Mouse (Mus musculus) kidney, adult 10 weeks (tissue): ENCODE data around the gene Pdcd2l. TPM values are rescaled to one million over a fixed set of nuclear protein-coding genes. Genes with fewer than 3 reads are reported as not detected.

ENCODE experiments used
- polyA plus RNA-seq: library from polyadenylated mRNA; stranded (reverse); fragments of 350-450 nt; fragmentation: Illumina TruSeq; extraction: RNeasy Lipid Tissue Mini Kit (QIAGEN cat#74804); gene quantifications from one replicate; pipeline ENCODE4 v1.2.3, GENCODE M21; 2014; ENCODE audit warnings: low read depth, low replicate concordance

Pdcd2l gene
- polyA plus RNA-seq: 3.2 TPM

DNA sequence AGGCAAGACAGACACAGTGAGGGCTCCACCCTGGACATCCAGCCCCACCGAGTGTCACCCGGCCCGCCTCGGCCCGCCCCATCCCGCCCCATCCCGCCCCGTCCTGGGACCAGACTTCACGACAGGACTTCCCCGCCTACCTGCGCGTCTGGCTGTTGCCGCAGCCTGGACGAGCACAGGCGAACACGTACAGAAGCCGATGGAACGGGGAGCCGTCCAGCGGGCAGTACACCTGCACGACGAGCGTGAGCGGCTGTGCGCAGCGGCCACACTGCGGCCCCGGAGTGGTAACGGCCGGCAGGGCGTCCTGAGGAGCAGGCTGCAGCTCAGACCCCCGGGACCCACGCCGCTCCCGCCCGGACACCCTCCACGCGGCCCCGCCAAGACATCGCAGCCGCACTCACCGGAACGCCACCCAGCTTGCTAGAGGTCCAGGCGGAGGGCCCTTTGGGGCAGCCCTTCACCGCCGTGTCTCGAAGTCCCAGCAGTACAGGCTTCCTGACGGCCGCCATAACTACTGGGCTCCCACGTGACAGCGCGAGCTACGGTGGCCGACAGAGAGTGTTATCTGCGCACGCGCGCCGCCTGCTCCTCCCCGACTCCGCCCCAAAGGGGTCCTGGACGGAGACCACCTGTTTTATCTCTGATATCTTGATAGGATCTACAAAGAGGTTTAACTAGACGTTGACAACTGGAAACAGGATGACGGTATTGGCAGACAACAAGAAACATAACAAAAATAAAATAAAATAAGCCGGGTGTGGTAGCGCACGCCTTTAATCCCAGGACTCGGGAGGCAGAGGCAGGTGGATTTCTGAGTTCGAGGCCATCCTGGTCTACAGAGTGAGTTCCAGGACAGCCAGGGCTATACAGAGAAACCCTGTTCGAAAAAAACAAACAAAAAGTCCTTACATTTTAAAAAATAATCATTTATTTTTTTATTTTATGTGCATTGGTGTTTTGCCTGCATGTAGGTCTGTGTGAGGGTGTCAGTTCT, at the start of gene Pdcd2l:
TSS of gene Pdcd2l (minus strand) at position 530 of the 997 bp plus-strand sequence.

DNA sequence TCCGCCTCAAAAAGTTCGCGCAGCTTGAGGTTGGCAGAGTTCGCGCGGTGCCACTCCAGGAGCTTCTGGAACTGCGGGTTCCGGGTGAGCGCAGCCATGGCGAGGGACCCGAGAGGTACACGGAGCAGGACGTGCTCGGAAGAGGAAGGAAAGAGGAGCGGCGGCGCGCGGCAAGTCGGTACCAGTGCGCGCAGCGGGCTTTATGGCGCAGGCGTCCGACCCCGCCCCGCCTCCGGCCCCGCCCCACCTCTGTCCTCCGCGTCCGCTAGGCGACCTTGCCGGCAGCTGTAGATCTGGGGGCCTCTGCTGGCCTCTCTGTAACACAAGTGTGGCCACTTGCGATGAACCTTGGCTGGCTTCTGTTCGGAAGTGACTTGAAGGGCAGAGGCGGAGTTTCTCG, 33.7 kb upstream of the Pdcd2l start, which contains the start of gene Gpi1:
TSS of gene Gpi1 (minus strand) at position 221 of the 400 bp plus-strand sequence.

DNA sequence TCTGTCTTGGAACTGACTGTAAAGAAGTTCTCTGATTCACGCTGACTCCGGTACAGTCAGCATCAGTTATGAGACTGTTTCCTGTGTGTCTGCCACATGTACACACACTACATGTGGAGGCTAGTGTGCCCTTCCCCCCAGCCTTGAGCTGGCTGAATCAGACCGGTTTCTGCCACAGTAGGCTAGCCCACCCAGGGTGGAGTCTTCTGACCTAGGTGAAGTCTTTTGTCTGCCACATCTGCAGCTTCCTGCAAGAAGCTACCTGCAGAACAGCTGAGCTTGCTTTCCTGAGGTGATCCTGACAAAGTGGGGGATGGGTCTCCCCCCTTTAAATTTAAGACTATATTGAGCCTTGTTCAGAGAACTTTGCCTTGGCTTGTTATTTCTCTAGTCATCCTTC, 27.0 kb downstream of the Pdcd2l start, which contains the start of gene Uba2:
TSS of gene Uba2 (minus strand) at position 146 of the 400 bp plus-strand sequence.

Other genes starting within 250 kb of the Pdcd2l start
- not detected for gene Scgb2b27, start 182.7 kb downstream of the Pdcd2l start, polyA plus RNA-seq
- gene Scgb1b27, start 175.2 kb downstream of the Pdcd2l start, polyA plus RNA-seq: not detected
- not detected for gene Scgb1b30, start 101.2 kb downstream of the Pdcd2l start, polyA plus RNA-seq
- gene Wtip, start 63.4 kb downstream of the Pdcd2l start, polyA plus RNA-seq: 0.53 TPM
- 60.7 TPM for gene Uba2, start 27.1 kb downstream of the Pdcd2l start, polyA plus RNA-seq
- 39.9 TPM for gene Gpi1, start 33.7 kb upstream of the Pdcd2l start, polyA plus RNA-seq
- not detected for gene Gm6096, start 54.4 kb upstream of the Pdcd2l start, polyA plus RNA-seq
- 47.0 TPM for gene 4931406P16Rik, start 116.9 kb upstream of the Pdcd2l start, polyA plus RNA-seq
- gene Lsm14a, start 196.7 kb upstream of the Pdcd2l start, polyA plus RNA-seq: 114 TPM